Mouse (Mus musculus): ENCODE data around the gene Utrn. TPM values are rescaled to one million over a fixed set of nuclear protein-coding genes. Genes with fewer than 3 reads are reported as not detected.

Utrn gene
- total and polyA plus RNA-seq, 2 experiments from 2014 or later: 48.4 to 61.6 TPM

GRCm38 (mm10) chr10:12374741-12375140 is 494.4 kb downstream of the Utrn start:
- no peak for ATAC-seq (ENCODE audit: insufficient read depth, low read depth)
- no peaks in the 10 kb centered on the region for H3K4me1 ChIP-seq (ENCODE audit: control insufficient read depth, insufficient read depth)
- H3K27me3 ChIP-seq (ENCODE audit: control insufficient read depth, insufficient read depth, low read length): no peaks in the 10 kb centered on the region
- no peak overlapping the region for H3K27ac ChIP-seq (ENCODE audit: low read depth)
- no peak overlapping the region for H3K9ac ChIP-seq (replicated peaks; ENCODE audit: low read depth, low read length)
- 84% methylated on average over 1 of the region's 1 CpGs for WGBS
- H3K4me3 ChIP-seq (ENCODE audit: low read depth, low read length): no peak overlapping the region
- no peak for DNase-seq (ENCODE audit: low spot score)
- no peaks in the 10 kb centered on the region for H3K9me3 ChIP-seq (replicated peaks; ENCODE audit: control insufficient read depth, low read length)
- TF ChIP-seq CTCF (IDR thresholded peaks at IDR 0.05; ENCODE audit: low read depth): no peak
- TF ChIP-seq EP300 (IDR thresholded peaks at IDR 0.05; ENCODE audit: low read depth): no peak
- H3K36me3 ChIP-seq (replicated peaks; ENCODE audit: control insufficient read depth, insufficient read depth, low read length): no peaks in the 10 kb centered on the region
- H3K4me2 ChIP-seq (ENCODE audit: low read depth, low read length): no peak overlapping the region

GRCm38 (mm10) chr10:12354556-12354955 is 514.6 kb downstream of the Utrn start:
- Histone ChIP-seq H3K9me3 (replicated peaks; ENCODE audit: control insufficient read depth, low read length) (no peaks in the 10 kb centered on the region), H3K4me3 (ENCODE audit: low read depth, low read length) (no peak overlapping the region), H3K36me3 (replicated peaks; ENCODE audit: control insufficient read depth, insufficient read depth, low read length) (no peaks in the 10 kb centered on the region), H3K27me3 (ENCODE audit: control insufficient read depth, insufficient read depth, low read length) (no peaks in the 10 kb centered on the region), H3K4me1 (ENCODE audit: control insufficient read depth, insufficient read depth) (0 out of 2 replicates have a peak, but pooled peaks cover 6% of the 10 kb centered on the region), H3K9ac (replicated peaks; ENCODE audit: low read depth, low read length) (no peak overlapping the region), H3K27ac (ENCODE audit: low read depth) (peak overlapping the region; percentile 86), H3K4me2 (ENCODE audit: low read depth, low read length) (no peak overlapping the region)
- WGBS: 29% methylated on average over 4 of the region's 4 CpGs
- peak; percentile 95 for ATAC-seq (ENCODE audit: insufficient read depth, low read depth)
- peak; percentile 76 for DNase-seq (ENCODE audit: low spot score)
- TF ChIP-seq CTCF (IDR thresholded peaks at IDR 0.05; ENCODE audit: low read depth): peak; percentile 23; the same call in 1 of the 2 replicates
- TF ChIP-seq EP300 (IDR thresholded peaks at IDR 0.05; ENCODE audit: low read depth): no peak

- peak; percentile 21; the same call in 1 of the 2 replicates for ATAC-seq (ENCODE audit: insufficient read depth, low read depth)
These were observed 515.1 kb downstream of the Utrn start for GRCm38 (mm10) chr10:12354106-12354505.

GRCm38 (mm10) chr10:12339704-12340558 is 529.2 kb downstream of the Utrn start:
- no peak for TF ChIP-seq CTCF (IDR thresholded peaks at IDR 0.05; ENCODE audit: low read depth)
- no peak for TF ChIP-seq EP300 (IDR thresholded peaks at IDR 0.05; ENCODE audit: low read depth)
- 80% methylated on average over 10 of the region's 10 CpGs for WGBS
- H3K27ac ChIP-seq (ENCODE audit: low read depth): no peak overlapping the region

More at GRCm38 (mm10) chr10:12354106-12354505, 515.1 kb downstream of the Utrn start:
- H3K4me2 ChIP-seq (ENCODE audit: low read depth, low read length): no peak overlapping the region
- DNase-seq (ENCODE audit: low spot score): no peak
- H3K9me3 ChIP-seq (replicated peaks; ENCODE audit: control insufficient read depth, low read length): no peaks in the 10 kb centered on the region
- no peaks in the 10 kb centered on the region for H3K36me3 ChIP-seq (replicated peaks; ENCODE audit: control insufficient read depth, insufficient read depth, low read length)
- peak overlapping the region; percentile 86 for H3K27ac ChIP-seq (ENCODE audit: low read depth)
- TF ChIP-seq CTCF (IDR thresholded peaks at IDR 0.05; ENCODE audit: low read depth): no peak
- TF ChIP-seq EP300 (IDR thresholded peaks at IDR 0.05; ENCODE audit: low read depth): no peak
- no peaks in the 10 kb centered on the region for H3K27me3 ChIP-seq (ENCODE audit: control insufficient read depth, insufficient read depth, low read length)
- no peak overlapping the region for H3K4me3 ChIP-seq (ENCODE audit: low read depth, low read length)
- H3K9ac ChIP-seq (replicated peaks; ENCODE audit: low read depth, low read length): no peak overlapping the region
- H3K4me1 ChIP-seq (ENCODE audit: control insufficient read depth, insufficient read depth): 0 out of 2 replicates have a peak, but pooled peaks cover 6% of the 10 kb centered on the region
- 39% methylated on average over 5 of the region's 5 CpGs for WGBS

GRCm38 (mm10) chr10:12339005-12339703 is 530.0 kb downstream of the Utrn start:
- ATAC-seq (ENCODE audit: insufficient read depth, low read depth) (no peak), DNase-seq (ENCODE audit: low spot score) (no peak)
- Histone ChIP-seq H3K4me1 (ENCODE audit: control insufficient read depth, insufficient read depth) (no peaks in the 10 kb centered on the region), H3K27ac (ENCODE audit: low read depth) (no peak overlapping the region), H3K9me3 (replicated peaks; ENCODE audit: control insufficient read depth, low read length) (no peaks in the 10 kb centered on the region), H3K9ac (replicated peaks; ENCODE audit: low read depth, low read length) (no peak overlapping the region), H3K36me3 (replicated peaks; ENCODE audit: control insufficient read depth, insufficient read depth, low read length) (no peaks in the 10 kb centered on the region), H3K27me3 (ENCODE audit: control insufficient read depth, insufficient read depth, low read length) (no peaks in the 10 kb centered on the region), H3K4me2 (ENCODE audit: low read depth, low read length) (no peak overlapping the region), H3K4me3 (ENCODE audit: low read depth, low read length) (no peak overlapping the region)
- TF ChIP-seq CTCF (IDR thresholded peaks at IDR 0.05; ENCODE audit: low read depth) (no peak), EP300 (IDR thresholded peaks at IDR 0.05; ENCODE audit: low read depth) (no peak)
- WGBS: 74% methylated on average over 9 of the region's 9 CpGs

More at GRCm38 (mm10) chr10:12339704-12340558, 529.2 kb downstream of the Utrn start:
- Histone ChIP-seq H3K4me3 (ENCODE audit: low read depth, low read length) (no peak overlapping the region), H3K9me3 (replicated peaks; ENCODE audit: control insufficient read depth, low read length) (no peaks in the 10 kb centered on the region), H3K27me3 (ENCODE audit: control insufficient read depth, insufficient read depth, low read length) (no peaks in the 10 kb centered on the region), H3K4me1 (ENCODE audit: control insufficient read depth, insufficient read depth) (no peaks in the 10 kb centered on the region), H3K9ac (replicated peaks; ENCODE audit: low read depth, low read length) (no peak overlapping the region), H3K4me2 (ENCODE audit: low read depth, low read length) (no peak overlapping the region), H3K36me3 (replicated peaks; ENCODE audit: control insufficient read depth, insufficient read depth, low read length) (no peaks in the 10 kb centered on the region)
- DNase-seq (ENCODE audit: low spot score) (no peak), ATAC-seq (ENCODE audit: insufficient read depth, low read depth) (no peak)

Other genes with a start within 250 kb of the Utrn start
- gene Stx11, start 94.9 kb upstream of the Utrn start, total RNA-seq (2014; rRNA removed; ENCODE audit: low replicate concordance): 4.7 and 5.2 TPM in 2 replicates
- gene Stx11, start 94.9 kb upstream of the Utrn start, polyA plus RNA-seq (2015; fragmentation: Nextera tagmentation; extraction: Ambion mirVana): 3.1 and 3.5 TPM in 2 replicates
- 21.9 and 30.1 TPM in 2 replicates for gene Sf3b5, start 136.0 kb upstream of the Utrn start, total RNA-seq (2014; rRNA removed; ENCODE audit: low replicate concordance)
- gene Sf3b5, start 136.0 kb upstream of the Utrn start, polyA plus RNA-seq (2015; fragmentation: Nextera tagmentation; extraction: Ambion mirVana): 23.2 and 24.5 TPM in 2 replicates
- gene Plagl1, start 191.1 kb upstream of the Utrn start, total RNA-seq (2014; rRNA removed; ENCODE audit: low replicate concordance): 560 and 720 TPM in 2 replicates
- gene Plagl1, start 191.1 kb upstream of the Utrn start, polyA plus RNA-seq (2015; fragmentation: Nextera tagmentation; extraction: Ambion mirVana): 63.9 and 66.0 TPM in 2 replicates